Mouse (Mus musculus) frontal cortex, adult (tissue): Measurements from ENCODE around the gene Gstp3.

Experiments used
- ATAC-seq: cut with Nextera tagmentation; 2 replicates; pipeline ENCODE4 v1.9.2; 2017; ENCODE audit warnings: mild to moderate bottlenecking, moderate library complexity, mixed read lengths; ENCODE audit not compliant: low TSS enrichment

Gene Gstp3

GRCm38 (mm10) chr19:4059069-4059740, at the start of gene Gstp3:
Gene Gstp3 (minus strand): TSS chr19:4059569.
- no peak for ATAC-seq

- no peak for ATAC-seq
Measured at GRCm38 (mm10) chr19:4108535-4108934, 49.2 kb upstream of the Gstp3 start.

GRCm38 (mm10) chr19:4106654-4107053, 47.3 kb upstream of the Gstp3 start:
- ATAC-seq, result no peak

GRCm38 (mm10) chr19:4104675-4105194, 45.4 kb upstream of the Gstp3 start:
- ATAC-seq, result no peak

GRCm38 (mm10) chr19:4103792-4104191, 44.4 kb upstream of the Gstp3 start:
- no peak for ATAC-seq

GRCm38 (mm10) chr19:4103294-4103693, 43.9 kb upstream of the Gstp3 start:
- no peak for ATAC-seq

GRCm38 (mm10) chr19:4102626-4103025, 43.3 kb upstream of the Gstp3 start:
- no peak for ATAC-seq

GRCm38 (mm10) chr19:4102049-4102448, 42.7 kb upstream of the Gstp3 start:
- no peak for ATAC-seq

GRCm38 (mm10) chr19:4101466-4101865, 42.1 kb upstream of the Gstp3 start:
- no peak for ATAC-seq

GRCm38 (mm10) chr19:4100718-4101261, 41.4 kb upstream of the Gstp3 start:
- ATAC-seq, result peak; percentile 7; the same call in 1 of the 2 replicates

- no peak for ATAC-seq
Measured at GRCm38 (mm10) chr19:4099837-4100717, 40.7 kb upstream of the Gstp3 start, which contains the start of gene Pitpnm1. Gene Pitpnm1 (plus strand): TSS chr19:4099998.

GRCm38 (mm10) chr19:4099056-4099455, 39.7 kb upstream of the Gstp3 start:
- peak; percentile 13; the same call in 1 of the 2 replicates for ATAC-seq

- no peak for ATAC-seq
Measured at GRCm38 (mm10) chr19:4098426-4098825, 39.1 kb upstream of the Gstp3 start.

- ATAC-seq, result peak; percentile 13; the same call in 1 of the 2 replicates
Measured at GRCm38 (mm10) chr19:4097441-4097825, 38.1 kb upstream of the Gstp3 start.

GRCm38 (mm10) chr19:4096642-4097440, 37.5 kb upstream of the Gstp3 start, which contains the start of gene Cdk2ap2:
Gene Cdk2ap2 (plus strand): TSS chr19:4097182.
- ATAC-seq, result peak; percentile 69

GRCm38 (mm10) chr19:4095802-4096201, 36.4 kb upstream of the Gstp3 start:
- ATAC-seq, result no peak

- no peak for ATAC-seq
Measured at GRCm38 (mm10) chr19:4094774-4095303, 35.5 kb upstream of the Gstp3 start.

GRCm38 (mm10) chr19:4094348-4094747, 35.0 kb upstream of the Gstp3 start:
- no peak for ATAC-seq

- ATAC-seq, result no peak
Measured at GRCm38 (mm10) chr19:4093772-4094171, 34.4 kb upstream of the Gstp3 start.

GRCm38 (mm10) chr19:4092750-4093149, 33.4 kb upstream of the Gstp3 start:
- ATAC-seq, result no peak

- no peak for ATAC-seq
Measured at GRCm38 (mm10) chr19:4091383-4091782, 32.0 kb upstream of the Gstp3 start.
